Mouse (Mus musculus): ENCODE results near the gene Tle6. TPM values are rescaled to one million over a fixed set of nuclear protein-coding genes. Genes with fewer than 3 reads are reported as not detected.

Gene Tle6
- polyA plus RNA-seq, 1 experiment, result 8.6 TPM

DNA sequence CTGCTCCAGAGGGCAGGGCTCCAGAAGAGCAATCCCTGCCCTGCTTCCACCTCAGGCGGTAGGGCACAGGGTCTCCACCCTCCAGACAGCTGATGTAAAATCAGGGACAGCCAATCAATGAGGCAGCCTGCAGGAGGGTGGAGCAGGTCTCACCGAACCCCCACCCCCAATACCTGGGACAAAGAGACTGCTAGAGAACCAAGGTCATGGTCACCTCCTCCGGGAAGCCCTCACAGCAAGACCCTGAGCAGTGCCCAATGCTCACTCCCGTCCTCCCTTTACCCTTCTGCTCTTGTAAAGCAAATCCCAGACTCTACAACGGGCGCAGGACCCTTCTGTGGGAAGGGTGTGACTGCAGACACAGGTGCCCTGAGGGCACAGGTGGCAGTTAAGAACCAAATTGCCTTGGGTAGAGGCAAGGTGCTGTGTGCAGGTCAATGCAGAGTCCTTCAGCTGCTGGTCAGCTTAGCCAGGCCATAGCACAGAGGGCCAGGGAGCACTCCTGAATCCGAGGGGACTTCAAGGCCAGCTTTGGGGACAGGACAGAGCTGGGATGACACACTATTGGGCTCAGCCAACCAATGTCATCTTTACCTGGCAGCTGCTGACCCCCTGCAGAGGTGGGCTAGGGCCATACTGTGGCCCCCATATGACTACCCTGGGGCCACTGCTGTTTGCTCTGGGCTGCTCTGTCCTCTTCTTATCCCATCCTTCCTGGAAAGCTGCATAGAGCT lies 58.0 kb downstream of the Tle6 start:
- TF ChIP-seq MYOG (IDR thresholded peaks at IDR 0.05; ENCODE audit: control insufficient read depth, extremely low read depth, insufficient read length) (no peak), CEBPB (IDR thresholded peaks at IDR 0.05; ENCODE audit: low read depth) (no peak), MAX (IDR thresholded peaks at IDR 0.05) (no peak), FOSL1 (IDR thresholded peaks at IDR 0.05; ENCODE audit: insufficient read depth, low read length, poor library complexity, severe bottlenecking) (no peak), MYOD1 (IDR thresholded peaks at IDR 0.05; ENCODE audit: control insufficient read depth, insufficient read length, low read depth) (no peak), CTCF (IDR thresholded peaks at IDR 0.05; ENCODE audit: control insufficient read depth, insufficient read depth, insufficient read length) (no peak), USF1 (IDR thresholded peaks at IDR 0.05; ENCODE audit: low read depth) (no peak)

DNA sequence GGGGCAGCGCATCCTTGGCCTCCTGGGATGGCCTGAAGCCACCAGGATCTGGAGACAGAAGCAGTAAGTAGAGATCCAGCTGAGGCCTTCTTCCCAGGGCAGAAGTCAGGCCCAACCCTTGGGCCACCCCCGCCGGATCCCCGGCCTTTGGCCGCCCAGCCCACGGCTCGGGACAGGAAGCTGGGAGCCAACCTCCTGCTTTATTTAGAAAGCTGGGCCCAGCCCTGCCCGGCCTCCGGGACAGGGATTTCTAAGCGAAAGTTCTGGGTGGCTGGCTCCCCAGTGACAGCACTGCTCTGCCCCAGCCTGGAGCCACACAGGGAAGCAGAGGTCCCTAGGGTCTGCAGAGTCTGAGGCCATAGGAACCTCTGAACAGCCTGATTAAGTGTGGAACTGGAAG lies 59.1 kb downstream of the Tle6 start:
- Histone ChIP-seq H3K4me3 (ENCODE audit: insufficient read depth, poor library complexity, severe bottlenecking) (no peak overlapping the region), H3K27me3 (ENCODE audit: control insufficient read depth, insufficient read depth, insufficient read length) (no peaks in the 10 kb centered on the region), H3ac (ENCODE audit: control insufficient read depth, insufficient read length, low read depth) (no peak overlapping the region), H3K79me3 (ENCODE audit: low read depth) (peaks cover 75% of the 10 kb centered on the region), H3K79me2 (ENCODE audit: control insufficient read depth, insufficient read depth) (peaks cover 81% of the 10 kb centered on the region), H3K36me3 (ENCODE audit: control insufficient read depth, insufficient read depth) (peaks cover 13% of the 10 kb centered on the region)
- TF ChIP-seq MYOG (IDR thresholded peaks at IDR 0.05; ENCODE audit: control insufficient read depth, extremely low read depth, insufficient read length) (no peak), CEBPB (IDR thresholded peaks at IDR 0.05; ENCODE audit: low read depth) (no peak)

More for the DNA sequence above, 58.0 kb downstream of the Tle6 start:
- H3K27me3 ChIP-seq (ENCODE audit: control insufficient read depth, insufficient read depth, insufficient read length), result no peaks in the 10 kb centered on the region
- peaks cover 13% of the 10 kb centered on the region for H3K36me3 ChIP-seq (ENCODE audit: control insufficient read depth, insufficient read depth)
- H3ac ChIP-seq (ENCODE audit: control insufficient read depth, insufficient read length, low read depth), result no peak overlapping the region
- H3K79me3 ChIP-seq (ENCODE audit: low read depth), result peaks cover 66% of the 10 kb centered on the region
- no peak overlapping the region for H3K4me3 ChIP-seq (ENCODE audit: insufficient read depth, poor library complexity, severe bottlenecking)
- peaks cover 71% of the 10 kb centered on the region for H3K79me2 ChIP-seq (ENCODE audit: control insufficient read depth, insufficient read depth)

DNA sequence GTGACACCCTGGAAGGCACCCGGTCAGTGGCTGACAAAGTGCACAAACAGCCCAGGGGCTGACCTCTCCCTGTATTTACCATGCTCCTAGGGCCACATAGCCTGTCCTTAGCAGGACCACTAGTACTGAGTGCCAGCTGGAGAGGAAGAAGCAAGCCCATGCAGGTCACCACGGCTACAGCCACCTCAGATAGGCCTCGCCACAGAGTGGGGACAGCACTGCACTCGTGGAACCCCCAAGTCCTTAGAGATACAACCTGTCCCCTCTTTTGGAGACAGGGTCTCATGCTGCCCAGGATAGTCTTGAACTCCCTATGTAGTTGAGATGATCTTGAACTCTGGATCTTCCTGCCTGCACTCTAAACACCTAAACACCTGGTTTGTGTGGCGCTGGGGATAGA lies 59.5 kb downstream of the Tle6 start:
- H3K36me3 ChIP-seq (ENCODE audit: control insufficient read depth, insufficient read depth), result peaks cover 13% of the 10 kb centered on the region
- TF ChIP-seq MYOD1 (IDR thresholded peaks at IDR 0.05; ENCODE audit: control insufficient read depth, insufficient read length, low read depth) (no peak), MAX (IDR thresholded peaks at IDR 0.05) (no peak), USF1 (IDR thresholded peaks at IDR 0.05; ENCODE audit: low read depth) (no peak), MYOG (IDR thresholded peaks at IDR 0.05; ENCODE audit: control insufficient read depth, extremely low read depth, insufficient read length) (no peak), FOSL1 (IDR thresholded peaks at IDR 0.05; ENCODE audit: insufficient read depth, low read length, poor library complexity, severe bottlenecking) (no peak), CTCF (IDR thresholded peaks at IDR 0.05; ENCODE audit: control insufficient read depth, insufficient read depth, insufficient read length) (no peak), CEBPB (IDR thresholded peaks at IDR 0.05; ENCODE audit: low read depth) (no peak)
- no peak overlapping the region for H3K4me3 ChIP-seq (ENCODE audit: insufficient read depth, poor library complexity, severe bottlenecking)

More for the DNA sequence above, 59.5 kb downstream of the Tle6 start:
- Histone ChIP-seq H3K79me3 (ENCODE audit: low read depth) (peaks cover 79% of the 10 kb centered on the region), H3K79me2 (ENCODE audit: control insufficient read depth, insufficient read depth) (peaks cover 86% of the 10 kb centered on the region), H3K27me3 (ENCODE audit: control insufficient read depth, insufficient read depth, insufficient read length) (no peaks in the 10 kb centered on the region), H3ac (ENCODE audit: control insufficient read depth, insufficient read length, low read depth) (no peak overlapping the region)

Other genes starting within 250 kb of the Tle6 start
- 8.2 TPM for gene Mfsd12, start 243.6 kb downstream of the Tle6 start, polyA plus RNA-seq (2012; fragmentation: generic; extraction: Trizol)
- gene 4930404N11Rik, start 235.3 kb downstream of the Tle6 start, polyA plus RNA-seq (2012; fragmentation: generic; extraction: Trizol), result 0.51 TPM
- 61.6 TPM for gene Fzr1, start 222.6 kb downstream of the Tle6 start, polyA plus RNA-seq (2012; fragmentation: generic; extraction: Trizol)
- 148 TPM for gene Dohh, start 216.6 kb downstream of the Tle6 start, polyA plus RNA-seq (2012; fragmentation: generic; extraction: Trizol)
- 1.7 TPM for gene Gm48551, start 216.6 kb downstream of the Tle6 start, polyA plus RNA-seq (2012; fragmentation: generic; extraction: Trizol)
- gene Gm48552, start 212.1 kb downstream of the Tle6 start, polyA plus RNA-seq (2012; fragmentation: generic; extraction: Trizol), result 0.20 TPM
- 0.32 TPM for gene Smim24, start 208.0 kb downstream of the Tle6 start, polyA plus RNA-seq (2012; fragmentation: generic; extraction: Trizol)
- 86.7 TPM for gene Nfic, start 145.4 kb downstream of the Tle6 start, polyA plus RNA-seq (2012; fragmentation: generic; extraction: Trizol)
- gene Celf5, start 118.4 kb downstream of the Tle6 start, polyA plus RNA-seq (2012; fragmentation: generic; extraction: Trizol), result 1.0 TPM
- 122 TPM for gene Ncln, start 104.7 kb downstream of the Tle6 start, polyA plus RNA-seq (2012; fragmentation: generic; extraction: Trizol)
- gene S1pr4, start 100.9 kb downstream of the Tle6 start, polyA plus RNA-seq (2012; fragmentation: generic; extraction: Trizol), result 0.02 TPM
- gene Gna15, start 76.8 kb downstream of the Tle6 start, polyA plus RNA-seq (2012; fragmentation: generic; extraction: Trizol), result 0.16 TPM
- 77.6 TPM for gene Gna11, start 55.9 kb downstream of the Tle6 start, polyA plus RNA-seq (2012; fragmentation: generic; extraction: Trizol)
- gene Aes, start 41.6 kb downstream of the Tle6 start, polyA plus RNA-seq (2012; fragmentation: generic; extraction: Trizol), result 532 TPM
- gene Tle2, start 26.5 kb downstream of the Tle6 start, polyA plus RNA-seq (2012; fragmentation: generic; extraction: Trizol), result 7.1 TPM
- gene BC025920, start 5.2 kb upstream of the Tle6 start, polyA plus RNA-seq (2012; fragmentation: generic; extraction: Trizol), result 0.25 TPM
- gene Sirt6, start 26.7 kb upstream of the Tle6 start, polyA plus RNA-seq (2012; fragmentation: generic; extraction: Trizol), result 20.8 TPM
- gene Ankrd24, start 27.5 kb upstream of the Tle6 start, polyA plus RNA-seq (2012; fragmentation: generic; extraction: Trizol), result 8.5 TPM
- gene Gm10778, start 48.0 kb upstream of the Tle6 start, polyA plus RNA-seq (2012; fragmentation: generic; extraction: Trizol), result 0.56 TPM
- 0.94 TPM for gene Zfp433, start 103.8 kb upstream of the Tle6 start, polyA plus RNA-seq (2012; fragmentation: generic; extraction: Trizol)
- gene Gm3055, start 170.1 kb upstream of the Tle6 start, polyA plus RNA-seq (2012; fragmentation: generic; extraction: Trizol), result 0.61 TPM
- gene Gm4767, start 211.1 kb upstream of the Tle6 start, polyA plus RNA-seq (2012; fragmentation: generic; extraction: Trizol), result not detected

Measured in C2C12 (cell line).